Mouse (Mus musculus): Measurements from ENCODE around the gene Stk16. TPM values are rescaled to one million over a fixed set of nuclear protein-coding genes. Genes with fewer than 3 reads are reported as not detected.

The Stk16 gene
- 143 and 157 TPM in 2 replicates for polyA plus RNA-seq (2015; fragmentation: Nextera tagmentation; extraction: Ambion mirVana)

GRCm38 (mm10) chr1:75210136-75211087 is at the start of gene Stk16, which contains the start of gene Glb1l:
Stk16 (plus strand) TSS chr1:75210838.
Glb1l (minus strand) TSS chr1:75210813.
- Histone ChIP-seq H3K9me3 (replicated peaks) (no peaks in the 10 kb centered on the region), H3K9ac (peak within 1 kb of the TSS; percentile 93), H3K27me3 (no peaks in the 10 kb centered on the region; the same call in 1 of the 2 replicates), H3K4me1 (peaks cover 42% of the 10 kb centered on the region), H3K36me3 (ENCODE audit: poor library complexity, severe bottlenecking) (peaks cover 37% of the 10 kb centered on the region), H3K27ac (no peak within 1 kb of the TSS), H3K4me3 (peak within 1 kb of the TSS; percentile 97), H3K4me2 (peak within 1 kb of the TSS; percentile 92)
- ATAC-seq, result peak; percentile 98
- 6% methylated on average over 42 of the region's 42 CpGs for WGBS

- WGBS, result 6% methylated on average over 7 of the region's 7 CpGs
- no peak overlapping the region for H3K9ac ChIP-seq
- peaks cover 8% of the 10 kb centered on the region for H3K4me1 ChIP-seq
- no peaks in the 10 kb centered on the region for H3K27me3 ChIP-seq
- peak overlapping the region; percentile 69 for H3K4me2 ChIP-seq
- H3K36me3 ChIP-seq (ENCODE audit: poor library complexity, severe bottlenecking), result peaks cover 32% of the 10 kb centered on the region
- ATAC-seq, result peak; percentile 46; the same call in 1 of the 2 replicates
- peak overlapping the region; percentile 76 for H3K4me3 ChIP-seq
- no peak overlapping the region for H3K27ac ChIP-seq
- no peaks in the 10 kb centered on the region for H3K9me3 ChIP-seq (replicated peaks)
Observed at GRCm38 (mm10) chr1:75168093-75168471, 42.6 kb upstream of the Stk16 start.

- Histone ChIP-seq H3K4me3 (peak within 1 kb of the TSS; percentile 76), H3K9me3 (replicated peaks) (no peaks in the 10 kb centered on the region), H3K4me2 (peak within 1 kb of the TSS; percentile 69), H3K27ac (peak within 1 kb of the TSS; percentile 89), H3K9ac (peak within 1 kb of the TSS; percentile 70), H3K36me3 (ENCODE audit: poor library complexity, severe bottlenecking) (peaks cover 39% of the 10 kb centered on the region), H3K4me1 (peaks cover 8% of the 10 kb centered on the region), H3K27me3 (no peaks in the 10 kb centered on the region)
- WGBS, result 1% methylated on average over 51 of the region's 59 CpGs
- ATAC-seq, result peak; percentile 97
Observed at GRCm38 (mm10) chr1:75168472-75169464, 41.9 kb upstream of the Stk16 start, which contains the start of gene Zfand2b. Zfand2b (plus strand) TSS chr1:75168646.

GRCm38 (mm10) chr1:75179334-75180104 is 31.1 kb upstream of the Stk16 start:
- no peak; the same call in none of the 2 replicates for ATAC-seq
- H3K9ac ChIP-seq, result peak overlapping the region; percentile 73
- peak overlapping the region; percentile 40; the same call in 1 of the 2 replicates for H3K27ac ChIP-seq
- H3K4me1 ChIP-seq, result peaks cover 28% of the 10 kb centered on the region
- H3K4me2 ChIP-seq, result peak overlapping the region; percentile 97
- H3K4me3 ChIP-seq, result peak overlapping the region; percentile 59
- peaks cover 66% of the 10 kb centered on the region for H3K36me3 ChIP-seq (ENCODE audit: poor library complexity, severe bottlenecking)
- no peaks in the 10 kb centered on the region for H3K27me3 ChIP-seq
- H3K9me3 ChIP-seq (replicated peaks), result no peaks in the 10 kb centered on the region
- 9% methylated on average over 23 of the region's 23 CpGs for WGBS

GRCm38 (mm10) chr1:75180105-75180590 is 30.5 kb upstream of the Stk16 start, which contains the start of gene Abcb6:
Abcb6 (minus strand) TSS chr1:75180392.
- Histone ChIP-seq H3K27ac (peak within 1 kb of the TSS; percentile 40; the same call in 1 of the 2 replicates), H3K4me1 (peaks cover 28% of the 10 kb centered on the region), H3K27me3 (no peaks in the 10 kb centered on the region), H3K9me3 (replicated peaks) (no peaks in the 10 kb centered on the region), H3K9ac (peak within 1 kb of the TSS; percentile 73), H3K36me3 (ENCODE audit: poor library complexity, severe bottlenecking) (peaks cover 67% of the 10 kb centered on the region), H3K4me3 (peak within 1 kb of the TSS; percentile 59), H3K4me2 (peak within 1 kb of the TSS; percentile 97)
- WGBS, result under 1% methylated on average over 31 of the region's 31 CpGs
- peak; percentile 95 for ATAC-seq

- ATAC-seq, result no peak
- H3K9me3 ChIP-seq (replicated peaks), result no peaks in the 10 kb centered on the region
- no peak overlapping the region for H3K27ac ChIP-seq
- peak overlapping the region; percentile 97 for H3K4me2 ChIP-seq
- H3K27me3 ChIP-seq, result no peaks in the 10 kb centered on the region
- H3K4me3 ChIP-seq, result peak overlapping the region; percentile 59
- peaks cover 67% of the 10 kb centered on the region for H3K36me3 ChIP-seq (ENCODE audit: poor library complexity, severe bottlenecking)
- 34% methylated on average over 7 of the region's 7 CpGs for WGBS
- H3K9ac ChIP-seq, result no peak overlapping the region
- peaks cover 28% of the 10 kb centered on the region for H3K4me1 ChIP-seq
Observed at GRCm38 (mm10) chr1:75180741-75181140, 29.9 kb upstream of the Stk16 start.

- peaks cover 28% of the 10 kb centered on the region for H3K4me1 ChIP-seq
- H3K27me3 ChIP-seq, result no peaks in the 10 kb centered on the region
- H3K4me3 ChIP-seq, result no peak overlapping the region
- no peak overlapping the region for H3K4me2 ChIP-seq
- H3K36me3 ChIP-seq (ENCODE audit: poor library complexity, severe bottlenecking), result peaks cover 67% of the 10 kb centered on the region
- no peak overlapping the region for H3K27ac ChIP-seq
- no peak for ATAC-seq
- 85% methylated on average over 4 of the region's 4 CpGs for WGBS
- H3K9me3 ChIP-seq (replicated peaks), result no peaks in the 10 kb centered on the region
- H3K9ac ChIP-seq, result no peak overlapping the region
Observed at GRCm38 (mm10) chr1:75181377-75181870, 29.2 kb upstream of the Stk16 start.

GRCm38 (mm10) chr1:75182160-75182559 is 28.5 kb upstream of the Stk16 start:
- Histone ChIP-seq H3K9ac (no peak overlapping the region), H3K9me3 (replicated peaks) (no peaks in the 10 kb centered on the region), H3K27ac (no peak overlapping the region), H3K4me2 (no peak overlapping the region), H3K27me3 (no peaks in the 10 kb centered on the region), H3K36me3 (ENCODE audit: poor library complexity, severe bottlenecking) (peaks cover 67% of the 10 kb centered on the region), H3K4me3 (no peak overlapping the region), H3K4me1 (peaks cover 28% of the 10 kb centered on the region)
- 79% methylated on average over 4 of the region's 4 CpGs for WGBS
- ATAC-seq, result no peak

GRCm38 (mm10) chr1:75185495-75185894 is 25.1 kb upstream of the Stk16 start:
- ATAC-seq, result no peak
- 95% methylated on average over 11 of the region's 11 CpGs for WGBS
- H3K9ac ChIP-seq, result no peak overlapping the region

GRCm38 (mm10) chr1:75187126-75187525 is 23.5 kb upstream of the Stk16 start:
- no peak overlapping the region for H3K4me3 ChIP-seq
- no peak overlapping the region for H3K27ac ChIP-seq
- no peaks in the 10 kb centered on the region for H3K27me3 ChIP-seq
- H3K9ac ChIP-seq, result no peak overlapping the region
- peaks cover 13% of the 10 kb centered on the region for H3K4me1 ChIP-seq
- no peak overlapping the region for H3K4me2 ChIP-seq
- no peak for ATAC-seq
- peaks cover 60% of the 10 kb centered on the region for H3K36me3 ChIP-seq (ENCODE audit: poor library complexity, severe bottlenecking)
- H3K9me3 ChIP-seq (replicated peaks), result no peaks in the 10 kb centered on the region

More at GRCm38 (mm10) chr1:75185495-75185894, 25.1 kb upstream of the Stk16 start:
- H3K27ac ChIP-seq, result no peak overlapping the region
- H3K4me2 ChIP-seq, result no peak overlapping the region
- no peaks in the 10 kb centered on the region for H3K9me3 ChIP-seq (replicated peaks)
- no peaks in the 10 kb centered on the region for H3K27me3 ChIP-seq
- peaks cover 71% of the 10 kb centered on the region for H3K36me3 ChIP-seq (ENCODE audit: poor library complexity, severe bottlenecking)
- peaks cover 9% of the 10 kb centered on the region for H3K4me1 ChIP-seq
- H3K4me3 ChIP-seq, result no peak overlapping the region

All from forebrain, embryonic 13.5 days (tissue).